Mouse (Mus musculus): ENCODE measurements around the gene Gnb1. TPM values are rescaled to one million over a fixed set of nuclear protein-coding genes. Genes with fewer than 3 reads are reported as not detected.

Gene Gnb1
- polyA plus RNA-seq, 1 experiment from 2014 or later: 174 TPM

- H3K4me2 ChIP-seq: peak overlapping the region; percentile 51
- no peaks in the 10 kb centered on the region for H3K9me3 ChIP-seq (replicated peaks)
- 0 out of 2 replicates have a peak, but pooled peaks cover 3% of the 10 kb centered on the region for H3K27me3 ChIP-seq (replicated peaks)
- H3K36me3 ChIP-seq: no peaks in the 10 kb centered on the region
- peaks cover 57% of the 10 kb centered on the region for H3K4me1 ChIP-seq
- no peak overlapping the region for H3K4me3 ChIP-seq
- ATAC-seq: peak; percentile 63
- WGBS (ENCODE audit: insufficient replicate concordance): 40% methylated on average over 8 of the region's 8 CpGs
- H3K27ac ChIP-seq: peak overlapping the region; percentile 69; the same call in 1 of the 2 replicates
- peak overlapping the region; percentile 24; the same call in 1 of the 2 replicates for H3K9ac ChIP-seq
Measured at GRCm38 (mm10) chr4:155488232-155489025, 2.7 kb upstream of the Gnb1 start.

GRCm38 (mm10) chr4:155489101-155489970 lies 1.8 kb upstream of the Gnb1 start:
- no peaks in the 10 kb centered on the region for H3K9me3 ChIP-seq (replicated peaks)
- H3K27me3 ChIP-seq (replicated peaks): 0 out of 2 replicates have a peak, but pooled peaks cover 3% of the 10 kb centered on the region
- H3K4me1 ChIP-seq: peaks cover 66% of the 10 kb centered on the region
- peak overlapping the region; percentile 69 for H3K27ac ChIP-seq
- H3K4me3 ChIP-seq: no peak overlapping the region
- WGBS (ENCODE audit: insufficient replicate concordance): 42% methylated on average over 9 of the region's 9 CpGs
- H3K9ac ChIP-seq: no peak overlapping the region
- peak; percentile 23; the same call in 1 of the 2 replicates for ATAC-seq
- peak overlapping the region; percentile 51 for H3K4me2 ChIP-seq
- H3K36me3 ChIP-seq: 0 out of 2 replicates have a peak, but pooled peaks cover 3% of the 10 kb centered on the region

GRCm38 (mm10) chr4:155490456-155490855 lies 705 bp upstream of the Gnb1 start:
- 29% methylated on average over 5 of the region's 5 CpGs for WGBS (ENCODE audit: insufficient replicate concordance)
- no peaks in the 10 kb centered on the region for H3K9me3 ChIP-seq (replicated peaks)
- peak overlapping the region; percentile 98 for H3K9ac ChIP-seq

GRCm38 (mm10) chr4:155491529-155492130 lies 469 bp downstream of the Gnb1 start:
- Histone ChIP-seq H3K9ac (peak overlapping the region; percentile 98), H3K4me1 (peaks cover 80% of the 10 kb centered on the region), H3K4me3 (peak overlapping the region; percentile 99), H3K4me2 (peak overlapping the region; percentile 100), H3K27ac (peak overlapping the region; percentile 84), H3K36me3 (0 out of 2 replicates have a peak, but pooled peaks cover 7% of the 10 kb centered on the region), H3K9me3 (replicated peaks) (no peaks in the 10 kb centered on the region), H3K27me3 (replicated peaks) (0 out of 2 replicates have a peak, but pooled peaks cover 2% of the 10 kb centered on the region)
- ATAC-seq: peak; percentile 33
- under 1% methylated on average over 54 of the region's 54 CpGs for WGBS (ENCODE audit: insufficient replicate concordance)

More at GRCm38 (mm10) chr4:155490456-155490855, 705 bp upstream of the Gnb1 start:
- no peak for ATAC-seq
- Histone ChIP-seq H3K4me1 (peaks cover 77% of the 10 kb centered on the region), H3K4me2 (peak overlapping the region; percentile 100), H3K36me3 (0 out of 2 replicates have a peak, but pooled peaks cover 4% of the 10 kb centered on the region), H3K27ac (peak overlapping the region; percentile 84), H3K4me3 (peak overlapping the region; percentile 99), H3K27me3 (replicated peaks) (0 out of 2 replicates have a peak, but pooled peaks cover 3% of the 10 kb centered on the region)

GRCm38 (mm10) chr4:155492131-155492633 lies 1.0 kb downstream of the Gnb1 start:
- Histone ChIP-seq H3K9me3 (replicated peaks) (no peaks in the 10 kb centered on the region), H3K4me1 (peaks cover 75% of the 10 kb centered on the region), H3K4me3 (peak overlapping the region; percentile 99), H3K27ac (peak overlapping the region; percentile 84), H3K36me3 (0 out of 2 replicates have a peak, but pooled peaks cover 7% of the 10 kb centered on the region), H3K27me3 (replicated peaks) (no peaks in the 10 kb centered on the region), H3K4me2 (peak overlapping the region; percentile 100), H3K9ac (peak overlapping the region; percentile 98)
- WGBS (ENCODE audit: insufficient replicate concordance): under 1% methylated on average over 51 of the region's 51 CpGs
- ATAC-seq: peak; percentile 53

GRCm38 (mm10) chr4:155494891-155495290 lies 3.7 kb downstream of the Gnb1 start:
- peaks cover 57% of the 10 kb centered on the region for H3K4me1 ChIP-seq
- H3K27me3 ChIP-seq (replicated peaks): no peaks in the 10 kb centered on the region
- H3K27ac ChIP-seq: no peak overlapping the region
- no peak for ATAC-seq
- 0 out of 2 replicates have a peak, but pooled peaks cover 9% of the 10 kb centered on the region for H3K36me3 ChIP-seq
- H3K9ac ChIP-seq: no peak overlapping the region
- no peak overlapping the region for H3K4me2 ChIP-seq
- no peak overlapping the region for H3K4me3 ChIP-seq
- 40% methylated on average over 4 of the region's 4 CpGs for WGBS (ENCODE audit: insufficient replicate concordance)
- no peaks in the 10 kb centered on the region for H3K9me3 ChIP-seq (replicated peaks)

- H3K9me3 ChIP-seq (replicated peaks): no peaks in the 10 kb centered on the region
- 50% methylated on average over 3 of the region's 3 CpGs for WGBS (ENCODE audit: insufficient replicate concordance)
- no peak overlapping the region for H3K4me3 ChIP-seq
- H3K36me3 ChIP-seq: peaks cover 9% of the 10 kb centered on the region; the same call in 1 of the 2 replicates
- H3K4me1 ChIP-seq: peaks cover 50% of the 10 kb centered on the region
- no peak for ATAC-seq
- no peak overlapping the region for H3K27ac ChIP-seq
- no peak overlapping the region for H3K4me2 ChIP-seq
- no peak overlapping the region for H3K9ac ChIP-seq
- H3K27me3 ChIP-seq (replicated peaks): no peaks in the 10 kb centered on the region
Measured at GRCm38 (mm10) chr4:155497963-155498362, 6.8 kb downstream of the Gnb1 start.

GRCm38 (mm10) chr4:155501126-155501525 lies 10.0 kb downstream of the Gnb1 start:
- ATAC-seq: no peak
- Histone ChIP-seq H3K27me3 (replicated peaks) (no peaks in the 10 kb centered on the region), H3K9ac (no peak overlapping the region), H3K4me1 (peaks cover 51% of the 10 kb centered on the region), H3K27ac (no peak overlapping the region), H3K4me2 (no peak overlapping the region), H3K9me3 (replicated peaks) (no peaks in the 10 kb centered on the region), H3K36me3 (peaks cover 7% of the 10 kb centered on the region; the same call in 1 of the 2 replicates), H3K4me3 (no peak overlapping the region)
- 53% methylated on average over 2 of the region's 2 CpGs for WGBS (ENCODE audit: insufficient replicate concordance)

GRCm38 (mm10) chr4:155505067-155505466 lies 13.9 kb downstream of the Gnb1 start:
- H3K4me1 ChIP-seq: peaks cover 63% of the 10 kb centered on the region
- no peak for ATAC-seq
- H3K36me3 ChIP-seq: peaks cover 3% of the 10 kb centered on the region; the same call in 1 of the 2 replicates
- H3K9ac ChIP-seq: no peak overlapping the region
- H3K4me3 ChIP-seq: no peak overlapping the region
- 31% methylated on average over 8 of the region's 8 CpGs for WGBS (ENCODE audit: insufficient replicate concordance)
- H3K27me3 ChIP-seq (replicated peaks): no peaks in the 10 kb centered on the region
- H3K4me2 ChIP-seq: no peak overlapping the region
- no peaks in the 10 kb centered on the region for H3K9me3 ChIP-seq (replicated peaks)
- 0 out of 2 replicates have a peak overlapping the region, but pooled peaks have one; percentile 42 for H3K27ac ChIP-seq

GRCm38 (mm10) chr4:155505671-155506295 lies 14.6 kb downstream of the Gnb1 start:
- no peak for ATAC-seq
- Histone ChIP-seq H3K9me3 (replicated peaks) (no peaks in the 10 kb centered on the region), H3K27ac (no peak overlapping the region), H3K27me3 (replicated peaks) (no peaks in the 10 kb centered on the region), H3K4me3 (no peak overlapping the region), H3K4me1 (peaks cover 63% of the 10 kb centered on the region), H3K36me3 (peaks cover 3% of the 10 kb centered on the region; the same call in 1 of the 2 replicates), H3K9ac (no peak overlapping the region), H3K4me2 (no peak overlapping the region)
- WGBS (ENCODE audit: insufficient replicate concordance): 79% methylated on average over 5 of the region's 5 CpGs

GRCm38 (mm10) chr4:155508614-155509013 lies 17.5 kb downstream of the Gnb1 start:
- WGBS (ENCODE audit: insufficient replicate concordance): 76% methylated on average over 4 of the region's 4 CpGs
- Histone ChIP-seq H3K27me3 (replicated peaks) (no peaks in the 10 kb centered on the region), H3K36me3 (peaks cover 3% of the 10 kb centered on the region; the same call in 1 of the 2 replicates), H3K4me3 (no peak overlapping the region), H3K9me3 (replicated peaks) (no peaks in the 10 kb centered on the region), H3K9ac (no peak overlapping the region), H3K4me1 (peaks cover 49% of the 10 kb centered on the region), H3K4me2 (no peak overlapping the region), H3K27ac (no peak overlapping the region)
- ATAC-seq: no peak
